Mouse (Mus musculus) bone marrow, adult 2 months (tissue): ENCODE results near the gene Maml2. TPM values are rescaled to one million over a fixed set of nuclear protein-coding genes. Genes with fewer than 3 reads are reported as not detected.

Source experiments
- H3K27ac ChIP-seq: fragments of 200-500 bp; 2 replicates; pipeline ENCODE4 v1.5.1; 2012; ENCODE audit warnings: low read depth, mild to moderate bottlenecking, control low read depth, inconsistent platforms, low read length; ENCODE audit not compliant: control insufficient read depth, poor library complexity, insufficient read depth
- H3K4me1 ChIP-seq: fragments of 200-500 bp; 2 replicates; pipeline ENCODE4 v1.6.1; 2011; ENCODE audit warnings: low read length; ENCODE audit not compliant: control insufficient read depth, insufficient read depth
- H3K4me3 ChIP-seq: fragments of 200-500 bp; replicated peaks from 2 replicates; pipeline ENCODE3; 2011; ENCODE audit warnings: mild to moderate bottlenecking, low read depth, low read length, control low read depth; ENCODE audit not compliant: control insufficient read depth
- CTCF ChIP-seq: fragments of 200-500 bp; IDR thresholded peaks from 2 replicates; pipeline ENCODE4 v1.5.1; 2011; ENCODE audit warnings: low read length, control low read depth; ENCODE audit not compliant: control insufficient read depth, insufficient read depth
- POLR2A ChIP-seq: fragments of 200-500 bp; IDR thresholded peaks from 2 replicates; pipeline ENCODE4 v1.6.1; 2011; ENCODE audit warnings: low read depth, mild to moderate bottlenecking, control low read depth, low read length, borderline replicate concordance; ENCODE audit not compliant: control insufficient read depth
- WGBS: fragments of 180-500 bp; shearing (Covaris S2); methylation state at CpG from one replicate; pipeline ENCODE4 v1.1.7; 2018; 5-methylcytosine and 5-hydroxymethylcytosine counted together
- polyA plus RNA-seq: library from polyadenylated mRNA; stranded (reverse); fragments of >200 nt; gene quantifications from 2 replicates; pipeline ENCODE4 v1.2.4, GENCODE M21; 2011; ENCODE audit warnings: low replicate concordance; ENCODE audit not compliant: missing spikeins, insufficient read depth, insufficient read length

The Maml2 gene
- polyA plus RNA-seq, 1 experiment, result 3.5 TPM

DNA sequence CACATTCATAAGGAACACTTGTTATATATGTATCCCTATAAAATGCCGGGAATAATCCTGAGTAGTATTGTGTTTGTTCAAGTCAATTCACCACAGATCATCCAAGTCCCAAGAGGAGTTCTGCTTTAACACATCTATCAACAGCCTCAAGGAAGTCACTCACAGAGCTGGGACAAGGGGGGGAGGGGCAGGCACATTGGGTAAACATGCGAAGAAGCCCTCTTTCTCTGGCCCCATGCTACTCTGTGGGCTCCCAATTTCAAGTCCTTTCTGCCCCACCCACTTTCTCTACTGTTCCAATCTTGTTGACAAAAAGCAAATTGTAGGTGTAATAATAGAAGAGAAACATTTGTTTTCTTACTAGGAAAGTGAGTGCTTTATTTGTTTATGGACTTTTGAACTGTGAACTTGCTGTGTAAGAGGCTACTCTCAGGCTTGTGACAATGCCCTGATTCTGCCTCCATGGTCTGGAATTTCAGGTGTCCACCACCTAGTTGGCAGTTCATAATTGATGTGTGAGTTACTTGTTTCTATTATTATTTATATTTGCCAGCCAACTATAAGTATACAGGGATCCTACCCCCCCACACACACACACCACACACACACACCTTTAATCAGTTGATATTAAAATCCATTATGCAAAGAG, 131.8 kb downstream of the Maml2 start:
- Histone ChIP-seq H3K4me3 (no peak overlapping the region), H3K4me1 (no peaks in the 10 kb centered on the region), H3K27ac (no peak overlapping the region)
- WGBS, result 61% methylated on average over 2 of the region's 2 CpGs
- TF ChIP-seq CTCF (no peak), POLR2A (no peak)

DNA sequence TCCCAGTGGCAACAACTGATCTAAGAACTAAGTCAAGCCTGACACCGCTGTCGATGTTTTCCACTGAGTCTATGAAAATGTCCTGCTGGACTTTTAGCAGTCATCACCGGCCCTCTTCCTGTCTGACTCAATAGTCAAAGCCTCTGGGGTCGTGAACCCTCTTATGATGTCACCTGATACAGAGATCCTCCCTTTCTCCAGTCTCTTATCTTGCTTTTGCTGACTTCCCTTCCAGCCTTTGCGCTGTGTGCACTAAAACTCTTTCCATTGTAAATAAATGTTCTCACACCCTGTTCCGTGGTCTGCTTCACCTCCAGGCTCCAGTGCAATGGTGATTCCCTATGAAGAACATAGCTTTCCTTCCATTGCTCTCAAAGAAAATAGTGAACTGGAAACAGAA, 132.5 kb downstream of the Maml2 start:
- H3K4me1 ChIP-seq, result no peaks in the 10 kb centered on the region
- no peak overlapping the region for H3K27ac ChIP-seq
- no peak for TF ChIP-seq CTCF
- no peak for TF ChIP-seq POLR2A
- no peak overlapping the region for H3K4me3 ChIP-seq
- WGBS, result 51% methylated on average over 6 of the region's 6 CpGs

DNA sequence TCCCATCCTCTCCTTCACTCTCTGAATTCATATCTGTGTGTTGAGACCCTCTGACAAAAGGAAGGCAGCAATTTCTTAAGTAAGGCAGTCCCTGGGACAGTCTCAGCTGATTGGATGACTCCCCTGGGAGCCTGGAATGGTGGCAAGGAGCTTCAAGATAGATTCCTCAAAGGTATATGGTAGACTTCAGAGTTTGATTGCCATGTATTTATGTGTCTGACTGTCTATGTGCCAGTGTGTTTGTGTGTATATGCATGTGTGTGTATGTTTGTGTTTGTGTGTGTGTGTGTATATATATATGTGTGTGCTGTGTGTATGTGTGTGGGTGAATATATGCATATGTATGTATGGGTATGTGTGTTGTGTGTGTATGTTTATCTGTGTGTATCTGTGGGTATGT, 133.0 kb downstream of the Maml2 start:
- no peak for TF ChIP-seq POLR2A
- no peak for TF ChIP-seq CTCF
- Histone ChIP-seq H3K4me3 (no peak overlapping the region), H3K4me1 (no peaks in the 10 kb centered on the region), H3K27ac (no peak overlapping the region)

DNA sequence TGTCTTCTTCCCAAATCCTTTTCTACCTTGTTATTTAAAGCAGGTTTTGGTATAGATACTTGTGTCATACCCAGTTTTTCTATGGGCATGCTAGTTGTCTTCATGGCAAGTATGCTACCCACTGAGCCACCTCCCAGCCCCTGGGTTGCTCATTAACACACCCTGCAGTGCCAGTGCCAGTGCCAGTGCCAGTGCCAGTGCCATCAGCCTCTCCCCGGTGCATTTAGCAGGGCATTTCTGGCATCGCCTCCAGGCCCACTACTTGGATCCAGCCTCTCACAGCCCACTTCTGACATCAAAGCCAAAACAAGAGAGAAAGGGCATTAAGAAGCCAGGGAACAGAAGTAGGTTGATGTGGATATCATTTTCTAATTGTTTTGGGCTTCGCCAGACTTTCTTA, 133.9 kb downstream of the Maml2 start:
- no peak for TF ChIP-seq POLR2A
- TF ChIP-seq CTCF, result no peak
- Histone ChIP-seq H3K4me1 (no peaks in the 10 kb centered on the region), H3K27ac (no peak overlapping the region), H3K4me3 (no peak overlapping the region)
- 92% methylated on average over 3 of the region's 3 CpGs for WGBS

DNA sequence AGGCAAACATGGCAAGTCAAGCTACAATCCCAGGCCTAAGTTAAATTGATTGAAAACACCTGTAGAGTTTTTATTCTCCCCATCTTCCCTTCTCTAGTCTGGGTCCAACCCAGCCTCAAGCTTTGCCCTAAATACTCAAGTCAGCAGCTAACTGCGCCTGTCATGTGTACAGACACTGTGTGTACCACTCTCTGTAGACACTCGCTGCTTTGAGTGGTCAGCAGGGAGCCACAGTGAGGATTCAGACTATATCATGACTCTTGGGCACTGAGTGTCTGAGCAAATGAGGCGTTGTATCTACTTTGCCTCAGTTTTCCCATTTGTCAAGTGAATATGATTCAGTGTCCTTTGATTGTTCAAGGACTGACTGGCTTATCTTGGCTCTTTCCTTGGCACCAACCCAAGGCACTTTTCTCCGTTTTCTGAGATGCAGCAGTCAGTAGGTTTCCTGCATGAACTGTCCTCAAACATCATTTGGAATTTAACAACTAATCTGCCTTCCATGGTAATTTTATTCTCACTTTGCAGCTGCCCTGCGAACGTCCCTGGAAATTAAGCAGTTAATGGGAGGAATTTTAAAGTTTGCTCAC, 135.8 kb downstream of the Maml2 start:
- Histone ChIP-seq H3K27ac (no peak overlapping the region), H3K4me3 (no peak overlapping the region), H3K4me1 (no peaks in the 10 kb centered on the region)
- WGBS, result 78% methylated on average over 6 of the region's 6 CpGs
- TF ChIP-seq CTCF (no peak), POLR2A (no peak)

DNA sequence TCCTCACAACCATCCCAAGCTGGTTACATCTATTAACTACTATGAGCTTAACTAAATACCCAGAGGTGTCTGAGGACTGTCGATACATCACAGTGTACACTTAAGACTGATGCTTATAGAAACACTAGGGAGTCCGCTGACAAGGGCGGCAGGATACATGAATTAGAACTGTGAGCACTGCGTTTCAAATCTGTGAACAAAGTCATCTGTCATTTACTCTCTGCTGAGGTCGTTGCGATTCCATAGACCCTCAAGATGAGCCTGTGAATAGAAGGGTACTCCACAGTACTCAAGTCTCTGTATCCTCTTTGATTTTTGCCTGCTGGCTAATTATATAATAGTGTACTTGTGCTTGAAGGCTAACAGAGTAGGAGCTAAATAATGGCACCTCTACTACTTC, 143.2 kb downstream of the Maml2 start:
- TF ChIP-seq CTCF (no peak), POLR2A (no peak)
- H3K4me1 ChIP-seq, result peaks cover 2% of the 10 kb centered on the region; the same call in 1 of the 2 replicates
- no peak overlapping the region for H3K4me3 ChIP-seq
- 80% methylated on average over 6 of the region's 6 CpGs for WGBS
- H3K27ac ChIP-seq, result no peak overlapping the region

DNA sequence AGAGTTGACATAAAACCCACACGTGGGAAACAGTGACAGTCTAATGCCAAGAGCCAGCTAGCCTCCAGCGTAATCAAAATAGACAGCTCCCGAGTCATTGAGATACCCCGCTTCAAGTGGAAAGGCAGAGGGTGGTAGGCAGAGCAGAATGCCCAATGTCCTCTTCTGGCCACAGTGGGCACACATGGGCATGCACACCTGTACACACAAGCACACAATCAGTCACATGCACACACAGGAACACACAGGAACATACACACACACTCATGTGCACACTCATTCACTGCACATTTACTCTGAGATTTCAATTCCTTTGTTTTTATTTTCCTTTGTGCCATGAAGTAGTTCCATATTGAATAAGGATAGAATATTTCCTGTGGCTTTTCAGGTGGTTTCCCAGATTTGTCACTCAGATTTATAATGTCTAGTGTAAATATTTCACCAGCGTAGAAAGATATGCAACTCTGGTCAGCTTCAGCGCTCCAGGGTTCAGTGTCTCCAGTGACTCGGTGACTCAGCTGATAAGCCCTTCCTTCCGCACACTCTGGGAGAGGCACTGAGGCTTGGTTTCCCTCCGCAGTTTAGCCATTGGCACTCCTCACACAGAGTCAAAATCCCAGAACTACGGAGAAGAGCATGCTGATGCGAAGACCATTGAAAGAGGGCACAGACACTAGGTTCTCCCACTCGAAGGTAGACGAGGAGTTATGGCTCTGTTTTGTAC, 144.4 kb downstream of the Maml2 start:
- TF ChIP-seq CTCF (no peak), POLR2A (no peak)
- H3K4me3 ChIP-seq, result no peak overlapping the region
- 30% methylated on average over 13 of the region's 13 CpGs for WGBS
- H3K27ac ChIP-seq, result no peak overlapping the region
- peaks cover 3% of the 10 kb centered on the region; the same call in 1 of the 2 replicates for H3K4me1 ChIP-seq

DNA sequence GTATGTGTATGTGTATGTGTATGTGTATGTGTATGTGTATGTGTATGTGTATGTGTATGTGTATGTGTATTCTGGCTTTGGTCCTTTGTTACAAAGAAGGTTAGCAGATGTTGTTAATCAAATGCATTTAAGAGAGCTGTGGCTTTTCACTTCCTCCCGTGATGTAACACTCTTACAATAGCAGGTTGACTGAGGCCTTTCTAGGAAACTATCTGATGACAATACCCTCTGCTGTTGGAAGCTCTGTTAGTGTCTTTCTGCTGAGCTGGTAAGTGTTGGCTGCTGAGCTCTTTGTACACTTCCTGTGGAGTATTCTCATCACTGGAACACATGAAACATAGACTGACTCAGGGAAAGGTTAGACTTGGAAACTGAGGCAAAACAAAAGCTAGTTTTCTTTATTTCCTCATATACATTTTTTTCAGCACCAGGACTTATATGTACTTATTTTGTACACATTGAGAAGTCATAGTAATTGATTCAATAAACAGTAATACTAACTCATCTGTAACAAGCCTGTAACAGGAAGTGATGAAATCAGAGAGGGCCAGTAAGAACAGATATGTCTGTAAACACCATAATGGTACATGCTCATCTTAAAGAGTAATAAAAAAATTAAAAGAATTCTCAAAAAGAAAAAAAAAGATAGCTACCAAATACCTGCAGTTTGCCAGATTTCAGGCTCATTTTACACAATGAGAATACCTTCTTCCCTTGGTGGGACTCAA, 145.9 kb downstream of the Maml2 start:
- H3K27ac ChIP-seq, result no peak overlapping the region
- TF ChIP-seq CTCF (no peak), POLR2A (no peak)
- peaks cover 3% of the 10 kb centered on the region; the same call in 1 of the 2 replicates for H3K4me1 ChIP-seq
- 0% methylated on average over 1 of the region's 1 CpGs for WGBS
- H3K4me3 ChIP-seq, result no peak overlapping the region
